31 mouse cellular contexts compared by ENCODE assay signal in genomic region chr3:109797354-109797753, GRCm38 (mm10).
A peak's percentile ranks its signal among the peaks of the same experiment; 100 is the strongest.
DNase-seq lines count a peak whose midpoint lies in the region; ATAC-seq and TF ChIP-seq lines count a peak whose summit lies in the region.
"Had no signal": no experiment of that assay in that cellular context is flagged by ENCODE, and none has a peak within 500 bp of the region (broad histone marks: within the 10 kb centered on the region; RNA-seq: fewer than 3 reads in every experiment).

No protein-coding gene starts in this region.

- 0 out of 2 replicates have a peak, but pooled peaks have one; percentile 16 for ATAC-seq in forebrain, embryonic 15.5 days (replicated peaks)
- no peak for ATAC-seq in forebrain, embryonic 11.5 days (replicated peaks; ENCODE audit: low FRiP score)
- peak; percentile 62; the same call in 1 of the 2 replicates for ATAC-seq in midbrain, embryonic 12.5 days (ENCODE audit: low FRiP score, low read depth)
- no peak for ATAC-seq in midbrain, postnatal 0 days (ENCODE audit: low FRiP score)
- ATAC-seq: intestine, embryonic 15.5 days; lung, postnatal 0 days; Patski had no signal

- H3K9me3 ChIP-seq in forebrain, embryonic 15.5 days = no peaks in the 10 kb centered on the region
- no peaks in the 10 kb centered on the region for H3K9me3 ChIP-seq in forebrain, embryonic 11.5 days (ENCODE audit: control insufficient read depth, low read length)
- H3K9me3 ChIP-seq in midbrain, embryonic 12.5 days = no peaks in the 10 kb centered on the region
- H3K9me3 ChIP-seq in midbrain, postnatal 0 days (ENCODE audit: low read length) = no peaks in the 10 kb centered on the region
- H3K9me3 ChIP-seq: embryonic facial prominence, embryonic 15.5 days; hindbrain, embryonic 15.5 days; intestine, embryonic 15.5 days; limb, embryonic 10.5 days; limb, embryonic 15.5 days; liver, embryonic 13.5 days had no signal

- no peaks in the 10 kb centered on the region for H3K36me3 ChIP-seq in forebrain, embryonic 15.5 days
- H3K36me3 ChIP-seq in forebrain, embryonic 11.5 days (ENCODE audit: control insufficient read depth, insufficient read depth, low read length) = no peaks in the 10 kb centered on the region
- H3K36me3 ChIP-seq in midbrain, embryonic 12.5 days = no peaks in the 10 kb centered on the region
- no peaks in the 10 kb centered on the region for H3K36me3 ChIP-seq in midbrain, postnatal 0 days (ENCODE audit: insufficient read depth, low read length)
- H3K36me3 ChIP-seq: embryonic facial prominence, embryonic 15.5 days; hindbrain, embryonic 15.5 days; intestine, embryonic 15.5 days; limb, embryonic 10.5 days; limb, embryonic 15.5 days; liver, embryonic 13.5 days had no signal

- H3K9ac ChIP-seq in forebrain, embryonic 15.5 days (replicated peaks) = no peak overlapping the region
- no peak overlapping the region for H3K9ac ChIP-seq in forebrain, embryonic 11.5 days (ENCODE audit: low read length)
- no peak overlapping the region for H3K9ac ChIP-seq in midbrain, embryonic 12.5 days (replicated peaks)
- H3K9ac ChIP-seq in midbrain, postnatal 0 days (replicated peaks; ENCODE audit: low read length, poor library complexity, severe bottlenecking) = no peak overlapping the region
- H3K9ac ChIP-seq: embryonic facial prominence, embryonic 15.5 days; hindbrain, embryonic 15.5 days; intestine, embryonic 15.5 days; limb, embryonic 15.5 days; liver, embryonic 13.5 days had no signal

- TF ChIP-seq CTCF in midbrain, postnatal 0 days (IDR thresholded peaks at IDR 0.05) = no peak

- 56% methylated on average over 11 of the region's 11 CpGs for WGBS in forebrain, embryonic 15.5 days
- WGBS in forebrain, embryonic 11.5 days = 70% methylated on average over 11 of the region's 11 CpGs
- 71% methylated on average over 11 of the region's 11 CpGs for WGBS in midbrain, embryonic 12.5 days
- WGBS in midbrain, postnatal 0 days = 53% methylated on average over 11 of the region's 11 CpGs

- no peaks in the 10 kb centered on the region for H3K27me3 ChIP-seq in forebrain, embryonic 15.5 days
- H3K27me3 ChIP-seq in forebrain, embryonic 11.5 days (ENCODE audit: control insufficient read depth, insufficient read depth, low read length) = no peaks in the 10 kb centered on the region
- H3K27me3 ChIP-seq in midbrain, embryonic 12.5 days = no peaks in the 10 kb centered on the region
- H3K27me3 ChIP-seq in midbrain, postnatal 0 days (ENCODE audit: insufficient read depth, low read length) = no peaks in the 10 kb centered on the region
- H3K27me3 ChIP-seq: embryonic facial prominence, embryonic 15.5 days; hindbrain, embryonic 15.5 days; intestine, embryonic 15.5 days; limb, embryonic 15.5 days; liver, embryonic 13.5 days; Patski had no signal

- H3K4me1 ChIP-seq in forebrain, embryonic 15.5 days = no peaks in the 10 kb centered on the region
- H3K4me1 ChIP-seq in forebrain, embryonic 11.5 days (replicated peaks; ENCODE audit: control insufficient read depth, insufficient read depth, low read length) = no peaks in the 10 kb centered on the region
- H3K4me1 ChIP-seq in midbrain, embryonic 12.5 days = no peaks in the 10 kb centered on the region
- H3K4me1 ChIP-seq in midbrain, postnatal 0 days (ENCODE audit: insufficient read depth, low read length) = no peaks in the 10 kb centered on the region
- H3K4me1 ChIP-seq: embryonic facial prominence, embryonic 15.5 days; hindbrain, embryonic 15.5 days; intestine, embryonic 15.5 days; limb, embryonic 10.5 days; limb, embryonic 15.5 days; liver, embryonic 13.5 days had no signal

- no peak overlapping the region for H3K27ac ChIP-seq in forebrain, embryonic 15.5 days (replicated peaks)
- H3K27ac ChIP-seq in forebrain, embryonic 11.5 days (ENCODE audit: low read depth, low read length) = no peak overlapping the region
- H3K27ac ChIP-seq in midbrain, embryonic 12.5 days (replicated peaks) = no peak overlapping the region
- no peak overlapping the region for H3K27ac ChIP-seq in midbrain, postnatal 0 days (ENCODE audit: low read depth, low read length)
- H3K27ac ChIP-seq: embryonic facial prominence, embryonic 15.5 days; hindbrain, embryonic 15.5 days; intestine, embryonic 15.5 days; limb, embryonic 10.5 days; limb, embryonic 15.5 days; liver, embryonic 13.5 days; macrophage; stomach, postnatal 0 days had no signal

- no peak overlapping the region for H3K4me3 ChIP-seq in forebrain, embryonic 15.5 days
- H3K4me3 ChIP-seq in forebrain, embryonic 11.5 days (ENCODE audit: low read depth, low read length) = no peak overlapping the region
- H3K4me3 ChIP-seq in midbrain, embryonic 12.5 days = no peak overlapping the region
- H3K4me3 ChIP-seq in midbrain, postnatal 0 days (ENCODE audit: low read depth, low read length) = no peak overlapping the region
- H3K4me3 ChIP-seq: embryonic facial prominence, embryonic 15.5 days; hindbrain, embryonic 15.5 days; intestine, embryonic 15.5 days; limb, embryonic 10.5 days; limb, embryonic 15.5 days; liver, embryonic 13.5 days had no signal

- DNase-seq in embryo, embryonic 11 days = peak; percentile 21
- DNase-seq in embryo, embryonic 9.5 days (ENCODE audit: extremely low spot score) = no peak
- DNase-seq in forebrain, embryonic 11.5 days (ENCODE audit: low spot score) = no peak
- no peak for DNase-seq in midbrain, postnatal 0 days (ENCODE audit: low spot score)
- peak; percentile 42 for DNase-seq in retina, postnatal 1 day
- DNase-seq in thymus, postnatal 0 days (ENCODE audit: low spot score) = no peak
- DNase-seq: adrenal gland, postnatal 14 days; cerebellum, adult 11-12 months; cerebellum, adult 9-11 months; gastrocnemius, postnatal 36 days; heart, adult 18-20 months; heart, postnatal 4 days; kidney, adult 2 months; kidney, postnatal 4 days; liver, embryonic 13.5 days; lung, adult 18-20 months; right cerebral cortex, postnatal 4 days; thymus, adult 18-20 months; thymus, postnatal 36 days had no signal

- no peak overlapping the region for H3K4me2 ChIP-seq in forebrain, embryonic 15.5 days (replicated peaks)
- no peak overlapping the region for H3K4me2 ChIP-seq in forebrain, embryonic 11.5 days (ENCODE audit: low read depth, low read length, severe bottlenecking)
- H3K4me2 ChIP-seq in midbrain, embryonic 12.5 days (replicated peaks) = no peak overlapping the region
- no peak overlapping the region for H3K4me2 ChIP-seq in midbrain, postnatal 0 days (ENCODE audit: low read depth, low read length, poor library complexity, severe bottlenecking)
- H3K4me2 ChIP-seq: embryonic facial prominence, embryonic 15.5 days; heart, embryonic 11.5 days; hindbrain, embryonic 15.5 days; intestine, embryonic 15.5 days; limb, embryonic 15.5 days; liver, embryonic 13.5 days had no signal

Comparison
In these comparisons a context has a peak if more than half of its experiments do, and no peak if none do; other contexts are left out.
1. DNase-seq: peak in embryo, embryonic 11 days (single experiment) and retina, postnatal 1 day (single experiment); none in embryo, embryonic 9.5 days (single experiment), forebrain, embryonic 11.5 days (single experiment), midbrain, postnatal 0 days (single experiment) and thymus, postnatal 0 days (single experiment).
2. ATAC-seq: peak in forebrain, embryonic 15.5 days (single experiment) and midbrain, embryonic 12.5 days (single experiment); none in forebrain, embryonic 11.5 days (single experiment) and midbrain, postnatal 0 days (single experiment).